Mouse (Mus musculus): ENCODE results near the gene Slc7a4. TPM values are rescaled to one million over a fixed set of nuclear protein-coding genes. Genes with fewer than 3 reads are reported as not detected.
"Not testable (repeated sequence)": the region's sequence is repeated elsewhere in the genome, so short reads cannot be mapped to it uniquely, and the experiment has no call there.

Gene Slc7a4
- polyA plus RNA-seq, 1 experiment from 2014 or later: 3.1 TPM

GRCm38 (mm10) chr16:17614740-17615139, 31.7 kb upstream of the Slc7a4 start:
- WGBS: 93% methylated on average over 6 of the region's 6 CpGs
- not testable (repeated sequence) for ATAC-seq (replicated peaks; ENCODE audit: low FRiP score); H3K36me3 ChIP-seq (ENCODE audit: control insufficient read depth, insufficient read depth, low read length); H3K9me3 ChIP-seq (ENCODE audit: control insufficient read depth, low read length); DNase-seq (ENCODE audit: low spot score); H3K9ac ChIP-seq (ENCODE audit: low read length); H3K27me3 ChIP-seq (ENCODE audit: control insufficient read depth, insufficient read depth, low read length); H3K4me1 ChIP-seq (replicated peaks; ENCODE audit: control insufficient read depth, insufficient read depth, low read length); H3K4me3 ChIP-seq (ENCODE audit: low read depth, low read length); H3K27ac ChIP-seq (ENCODE audit: low read depth, low read length); H3K4me2 ChIP-seq (ENCODE audit: low read depth, low read length, severe bottlenecking)

- no peaks in the 10 kb centered on the region for H3K4me1 ChIP-seq (replicated peaks; ENCODE audit: control insufficient read depth, insufficient read depth, low read length)
- no peak overlapping the region for H3K4me2 ChIP-seq (ENCODE audit: low read depth, low read length, severe bottlenecking)
- no peak overlapping the region for H3K9ac ChIP-seq (ENCODE audit: low read length)
- H3K27ac ChIP-seq (ENCODE audit: low read depth, low read length): no peak overlapping the region
- WGBS: 88% methylated on average over 4 of the region's 4 CpGs
- H3K27me3 ChIP-seq (ENCODE audit: control insufficient read depth, insufficient read depth, low read length): no peaks in the 10 kb centered on the region
- H3K36me3 ChIP-seq (ENCODE audit: control insufficient read depth, insufficient read depth, low read length): no peaks in the 10 kb centered on the region
- DNase-seq (ENCODE audit: low spot score) (no peak), ATAC-seq (replicated peaks; ENCODE audit: low FRiP score) (no peak)
- no peak overlapping the region for H3K4me3 ChIP-seq (ENCODE audit: low read depth, low read length)
- H3K9me3 ChIP-seq (ENCODE audit: control insufficient read depth, low read length): no peaks in the 10 kb centered on the region
These were observed 28.4 kb upstream of the Slc7a4 start for GRCm38 (mm10) chr16:17611383-17611782.

GRCm38 (mm10) chr16:17605684-17606083, 22.7 kb upstream of the Slc7a4 start:
- Histone ChIP-seq H3K4me2 (ENCODE audit: low read depth, low read length, severe bottlenecking) (no peak overlapping the region), H3K4me1 (replicated peaks; ENCODE audit: control insufficient read depth, insufficient read depth, low read length) (no peaks in the 10 kb centered on the region), H3K4me3 (ENCODE audit: low read depth, low read length) (no peak overlapping the region), H3K9me3 (ENCODE audit: control insufficient read depth, low read length) (no peaks in the 10 kb centered on the region), H3K27me3 (ENCODE audit: control insufficient read depth, insufficient read depth, low read length) (no peaks in the 10 kb centered on the region), H3K36me3 (ENCODE audit: control insufficient read depth, insufficient read depth, low read length) (no peaks in the 10 kb centered on the region), H3K9ac (ENCODE audit: low read length) (no peak overlapping the region), H3K27ac (ENCODE audit: low read depth, low read length) (no peak overlapping the region)
- WGBS: 74% methylated on average over 5 of the region's 5 CpGs
- DNase-seq (ENCODE audit: low spot score) (no peak), ATAC-seq (replicated peaks; ENCODE audit: low FRiP score) (no peak)

- Histone ChIP-seq H3K4me2 (ENCODE audit: low read depth, low read length, severe bottlenecking) (no peak overlapping the region), H3K4me1 (replicated peaks; ENCODE audit: control insufficient read depth, insufficient read depth, low read length) (no peaks in the 10 kb centered on the region), H3K27ac (ENCODE audit: low read depth, low read length) (no peak overlapping the region), H3K9me3 (ENCODE audit: control insufficient read depth, low read length) (no peaks in the 10 kb centered on the region), H3K27me3 (ENCODE audit: control insufficient read depth, insufficient read depth, low read length) (no peaks in the 10 kb centered on the region), H3K36me3 (ENCODE audit: control insufficient read depth, insufficient read depth, low read length) (no peaks in the 10 kb centered on the region), H3K9ac (ENCODE audit: low read length) (no peak overlapping the region), H3K4me3 (ENCODE audit: low read depth, low read length) (no peak overlapping the region)
- ATAC-seq (replicated peaks; ENCODE audit: low FRiP score): no peak
- WGBS: 62% methylated on average over 4 of the region's 4 CpGs
- DNase-seq (ENCODE audit: low spot score): no peak
These were observed 21.9 kb upstream of the Slc7a4 start for GRCm38 (mm10) chr16:17604941-17605340.

GRCm38 (mm10) chr16:17600944-17601562, 18.0 kb upstream of the Slc7a4 start:
- DNase-seq (ENCODE audit: low spot score): no peak
- Histone ChIP-seq H3K4me1 (replicated peaks; ENCODE audit: control insufficient read depth, insufficient read depth, low read length) (no peaks in the 10 kb centered on the region), H3K27ac (ENCODE audit: low read depth, low read length) (no peak overlapping the region), H3K4me2 (ENCODE audit: low read depth, low read length, severe bottlenecking) (no peak overlapping the region), H3K9ac (ENCODE audit: low read length) (no peak overlapping the region), H3K4me3 (ENCODE audit: low read depth, low read length) (no peak overlapping the region), H3K36me3 (ENCODE audit: control insufficient read depth, insufficient read depth, low read length) (no peaks in the 10 kb centered on the region), H3K27me3 (ENCODE audit: control insufficient read depth, insufficient read depth, low read length) (no peaks in the 10 kb centered on the region), H3K9me3 (ENCODE audit: control insufficient read depth, low read length) (no peaks in the 10 kb centered on the region)
- ATAC-seq (replicated peaks; ENCODE audit: low FRiP score): no peak
- 76% methylated on average over 3 of the region's 3 CpGs for WGBS

GRCm38 (mm10) chr16:17590731-17591130, 7.7 kb upstream of the Slc7a4 start:
- Histone ChIP-seq H3K9ac (ENCODE audit: low read length) (no peak overlapping the region), H3K27me3 (ENCODE audit: control insufficient read depth, insufficient read depth, low read length) (no peaks in the 10 kb centered on the region), H3K4me2 (ENCODE audit: low read depth, low read length, severe bottlenecking) (no peak overlapping the region), H3K4me1 (replicated peaks; ENCODE audit: control insufficient read depth, insufficient read depth, low read length) (no peaks in the 10 kb centered on the region), H3K9me3 (ENCODE audit: control insufficient read depth, low read length) (no peaks in the 10 kb centered on the region), H3K27ac (ENCODE audit: low read depth, low read length) (no peak overlapping the region), H3K36me3 (ENCODE audit: control insufficient read depth, insufficient read depth, low read length) (no peaks in the 10 kb centered on the region), H3K4me3 (ENCODE audit: low read depth, low read length) (no peak overlapping the region)
- no peak for DNase-seq (ENCODE audit: low spot score)
- 54% methylated on average over 2 of the region's 2 CpGs for whole genome bisulfite sequencing
- ATAC-seq (replicated peaks; ENCODE audit: low FRiP score): no peak

GRCm38 (mm10) chr16:17584555-17584954, 1.5 kb upstream of the Slc7a4 start:
- no peaks in the 10 kb centered on the region for H3K4me1 ChIP-seq (replicated peaks; ENCODE audit: control insufficient read depth, insufficient read depth, low read length)
- H3K9me3 ChIP-seq (ENCODE audit: control insufficient read depth, low read length): no peaks in the 10 kb centered on the region
- WGBS: 81% methylated on average over 7 of the region's 7 CpGs
- no peak overlapping the region for H3K27ac ChIP-seq (ENCODE audit: low read depth, low read length)
- no peak overlapping the region for H3K4me2 ChIP-seq (ENCODE audit: low read depth, low read length, severe bottlenecking)
- no peaks in the 10 kb centered on the region for H3K36me3 ChIP-seq (ENCODE audit: control insufficient read depth, insufficient read depth, low read length)
- H3K9ac ChIP-seq (ENCODE audit: low read length): no peak overlapping the region
- no peak for DNase-seq (ENCODE audit: low spot score)
- no peak for ATAC-seq (replicated peaks; ENCODE audit: low FRiP score)
- H3K27me3 ChIP-seq (ENCODE audit: control insufficient read depth, insufficient read depth, low read length): no peaks in the 10 kb centered on the region
- H3K4me3 ChIP-seq (ENCODE audit: low read depth, low read length): no peak overlapping the region

- 17% methylated on average over 8 of the region's 8 CpGs for WGBS
- Histone ChIP-seq H3K27me3 (ENCODE audit: control insufficient read depth, insufficient read depth, low read length) (peaks cover 19% of the 10 kb centered on the region), H3K9ac (ENCODE audit: low read length) (peak overlapping the region; percentile 54; the same call in 1 of the 2 replicates), H3K27ac (ENCODE audit: low read depth, low read length) (no peak overlapping the region), H3K4me3 (ENCODE audit: low read depth, low read length) (peak overlapping the region; percentile 42), H3K4me1 (replicated peaks; ENCODE audit: control insufficient read depth, insufficient read depth, low read length) (0 out of 2 replicates have a peak, but pooled peaks cover 3% of the 10 kb centered on the region), H3K9me3 (ENCODE audit: control insufficient read depth, low read length) (no peaks in the 10 kb centered on the region), H3K36me3 (ENCODE audit: control insufficient read depth, insufficient read depth, low read length) (no peaks in the 10 kb centered on the region), H3K4me2 (ENCODE audit: low read depth, low read length, severe bottlenecking) (peak overlapping the region; percentile 78)
- DNase-seq (ENCODE audit: low spot score): no peak
- no peak for ATAC-seq (replicated peaks; ENCODE audit: low FRiP score)
These were observed 6.2 kb downstream of the Slc7a4 start for GRCm38 (mm10) chr16:17576825-17577215.
